Mouse (Mus musculus): ENCODE results near the gene 2810006K23Rik.

DNA sequence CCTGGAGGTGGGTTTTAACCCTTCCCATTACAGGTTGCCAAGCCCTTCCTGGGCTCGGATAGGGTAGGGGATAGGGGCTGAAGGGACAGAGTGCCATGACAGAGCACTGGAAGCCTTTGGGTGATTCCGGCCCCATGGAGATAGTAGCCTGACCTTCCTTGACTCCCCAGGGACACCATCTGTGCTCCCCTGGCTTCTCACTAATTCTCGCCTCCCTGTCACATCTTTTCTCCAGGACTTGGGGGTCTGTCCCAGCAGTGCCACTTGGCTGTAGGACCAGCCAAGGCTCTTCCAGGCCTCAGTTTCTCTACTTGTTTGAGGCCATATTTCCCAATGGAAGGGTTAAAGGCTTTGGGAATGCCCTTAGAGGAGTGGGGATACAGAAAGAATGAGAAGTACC, 23.7 kb downstream of the 2810006K23Rik start:
- TF ChIP-seq POLR2A (IDR thresholded peaks at IDR 0.05; ENCODE audit: low read depth, low read length) (no peak), CTCF (IDR thresholded peaks at IDR 0.05; ENCODE audit: extremely low read depth, insufficient read length, insufficient replicate concordance, low read depth, low read length) (no peak)
